Mouse (Mus musculus) limb, embryonic 10.5 days (tissue): Measurements from ENCODE around the gene Herc4. TPM values are rescaled to one million over a fixed set of nuclear protein-coding genes. Genes with fewer than 3 reads are reported as not detected.

Experiments used
- DNase-seq: peaks from one replicate; pipeline ENCODE4 v3.0.0-alpha.2; 2017; ENCODE audit warnings: low spot score
- H3K27ac ChIP-seq: fragments of 300-500 bp; sonication (generic); 2 replicates; pipeline ENCODE4 v1.5.1; 2016; ENCODE audit warnings: mild to moderate bottlenecking
- H3K27me3 ChIP-seq: fragments of 300-500 bp; sonication (generic); 2 replicates; pipeline ENCODE4 v1.6.1; 2016; ENCODE audit warnings: low read depth, mild to moderate bottlenecking; ENCODE audit not compliant: poor library complexity, severe bottlenecking
- H3K36me3 ChIP-seq: fragments of 300-500 bp; sonication (generic); 2 replicates; pipeline ENCODE4 v1.6.1; 2016; ENCODE audit warnings: mild to moderate bottlenecking, moderate library complexity
- H3K4me1 ChIP-seq: fragments of 300-500 bp; sonication (generic); 2 replicates; pipeline ENCODE4 v1.6.1; 2016
- H3K4me3 ChIP-seq: fragments of 300-500 bp; sonication (generic); 2 replicates; pipeline ENCODE4 v1.5.1; 2016; ENCODE audit warnings: mild to moderate bottlenecking, moderate library complexity
- H3K9me3 ChIP-seq: fragments of 300-500 bp; sonication (generic); replicated peaks from 2 replicates; pipeline ENCODE4 v1.6.1; 2016; ENCODE audit warnings: mild to moderate bottlenecking
- WGBS: fragments of 180-500 bp; shearing (Covaris S2); methylation state at CpG from one replicate; pipeline ENCODE4 v1.1.7; 2016; 5-methylcytosine and 5-hydroxymethylcytosine counted together
- polyA plus RNA-seq: library from polyadenylated mRNA; unstranded; fragments of >200 nt; fragmentation: Nextera tagmentation; extraction: Ambion mirVana; gene quantifications from 2 replicates; pipeline ENCODE4 v1.2.1, GENCODE M21; 2016

Gene Herc4
- 44.3 and 48.6 TPM in 2 replicates for polyA plus RNA-seq

DNA sequence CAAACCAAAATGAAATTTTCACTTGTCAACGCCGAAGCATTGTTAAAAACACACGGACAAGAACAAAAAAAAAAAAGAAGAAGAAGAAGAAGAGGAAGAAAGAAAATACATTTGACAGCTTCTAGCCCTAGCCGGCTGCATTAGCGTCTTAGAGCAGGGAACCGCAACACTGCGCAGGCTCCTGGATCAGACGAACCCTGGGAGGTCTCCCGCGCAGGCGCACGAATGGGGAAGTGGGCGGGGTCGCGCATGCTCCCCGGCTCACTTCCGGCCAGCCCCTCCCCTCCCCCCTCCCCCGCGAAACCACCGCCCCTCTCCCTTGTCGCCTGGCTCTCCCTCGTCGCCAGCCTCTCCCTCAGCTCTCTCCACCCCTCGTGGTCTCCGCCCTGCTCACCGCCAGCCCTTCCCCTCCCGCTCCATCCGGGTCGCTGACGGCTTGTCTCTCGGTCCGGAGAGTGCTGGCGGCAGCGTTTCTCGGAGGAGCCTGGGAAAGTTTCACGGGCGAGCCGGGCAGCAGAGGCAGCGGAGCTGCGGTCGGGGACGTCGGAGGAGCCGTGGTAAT lies at the start of gene Herc4:
Herc4 (plus strand) TSS at position 318 of the 562 bp plus-strand sequence.
- H3K36me3 ChIP-seq, result peaks cover 19% of the 10 kb centered on the region
- H3K4me1 ChIP-seq, result peaks cover 8% of the 10 kb centered on the region
- H3K9me3 ChIP-seq, result no peaks in the 10 kb centered on the region
- DNase-seq, result peak; percentile 99
- under 1% methylated on average over 44 of the region's 44 CpGs for WGBS
- H3K27ac ChIP-seq, result peak within 1 kb of the TSS; percentile 97
- H3K27me3 ChIP-seq, result no peaks in the 10 kb centered on the region
- H3K4me3 ChIP-seq, result peak within 1 kb of the TSS; percentile 97

DNA sequence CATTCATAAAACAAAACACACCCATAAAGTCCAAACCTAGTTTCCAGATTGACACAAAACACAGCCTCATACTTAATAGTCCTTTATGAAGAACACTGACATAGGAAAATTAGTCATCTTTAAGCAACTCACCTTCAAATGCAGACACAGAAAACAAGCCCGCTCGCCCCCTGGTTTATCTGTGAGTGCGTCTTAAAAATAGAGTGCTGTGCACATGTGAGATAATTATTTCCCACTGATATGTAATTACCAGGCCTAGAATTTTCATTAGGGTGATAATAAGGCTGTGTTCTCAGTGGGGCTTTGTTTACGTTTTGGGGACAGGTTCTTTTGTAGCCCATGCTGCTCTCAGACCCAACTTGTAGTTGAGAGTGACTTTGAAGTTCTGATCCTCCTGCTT lies 44.6 kb upstream of the Herc4 start:
- no peak for DNase-seq
- H3K4me3 ChIP-seq, result no peak overlapping the region
- no peaks in the 10 kb centered on the region for H3K27me3 ChIP-seq
- no peaks in the 10 kb centered on the region for H3K9me3 ChIP-seq
- H3K4me1 ChIP-seq, result no peaks in the 10 kb centered on the region
- no peak overlapping the region for H3K27ac ChIP-seq
- H3K36me3 ChIP-seq, result no peaks in the 10 kb centered on the region
- WGBS, result 83% methylated on average over 4 of the region's 4 CpGs

DNA sequence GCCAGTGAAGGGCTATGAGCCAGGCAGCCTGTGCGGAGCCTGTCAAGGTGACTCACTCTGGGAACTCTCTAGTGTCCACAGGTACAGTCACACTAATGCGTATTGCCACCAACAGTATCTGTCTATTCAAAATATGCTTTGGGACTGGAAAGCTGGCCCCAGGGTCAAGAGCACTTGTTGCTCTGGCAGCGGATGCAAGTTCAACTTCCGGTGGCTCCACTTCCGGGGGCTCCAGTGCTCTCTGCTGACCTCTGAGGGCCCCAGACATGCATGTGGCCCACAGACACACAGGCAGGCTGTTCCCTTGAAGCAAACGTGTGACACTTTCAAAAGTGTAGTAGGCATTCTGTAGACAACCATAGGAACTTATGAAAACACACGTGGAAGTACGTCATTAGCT lies 42.1 kb upstream of the Herc4 start:
- Histone ChIP-seq H3K36me3 (no peaks in the 10 kb centered on the region), H3K27me3 (no peaks in the 10 kb centered on the region), H3K9me3 (no peaks in the 10 kb centered on the region), H3K4me3 (no peak overlapping the region), H3K4me1 (no peaks in the 10 kb centered on the region), H3K27ac (no peak overlapping the region)
- WGBS, result 83% methylated on average over 8 of the region's 8 CpGs
- no peak for DNase-seq

DNA sequence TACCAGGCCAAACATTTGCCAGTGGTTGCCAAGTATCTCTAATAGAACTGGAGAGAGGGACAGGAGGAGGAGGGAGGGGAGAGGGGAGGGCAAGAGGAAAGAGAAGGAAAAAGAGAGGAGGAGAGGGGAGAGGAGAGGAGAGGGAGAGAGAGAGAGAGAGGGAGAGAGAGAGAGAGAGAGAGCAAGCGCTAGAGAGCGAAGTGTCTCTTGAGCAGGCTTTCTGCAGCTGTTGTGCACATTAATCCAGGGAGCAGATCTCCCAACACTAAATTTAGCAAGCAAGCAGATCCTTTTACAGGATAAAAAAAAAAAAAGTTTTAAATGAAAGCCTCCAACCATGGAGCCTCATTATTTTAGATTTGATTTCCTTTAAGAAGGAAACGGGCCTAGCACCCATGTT lies 40.6 kb upstream of the Herc4 start:
- H3K36me3 ChIP-seq, result no peaks in the 10 kb centered on the region
- no peaks in the 10 kb centered on the region for H3K4me1 ChIP-seq
- H3K27ac ChIP-seq, result no peak overlapping the region
- no peaks in the 10 kb centered on the region for H3K9me3 ChIP-seq
- no peaks in the 10 kb centered on the region for H3K27me3 ChIP-seq
- 79% methylated on average over 3 of the region's 3 CpGs for WGBS
- no peak overlapping the region for H3K4me3 ChIP-seq
- peak; percentile 18 for DNase-seq

DNA sequence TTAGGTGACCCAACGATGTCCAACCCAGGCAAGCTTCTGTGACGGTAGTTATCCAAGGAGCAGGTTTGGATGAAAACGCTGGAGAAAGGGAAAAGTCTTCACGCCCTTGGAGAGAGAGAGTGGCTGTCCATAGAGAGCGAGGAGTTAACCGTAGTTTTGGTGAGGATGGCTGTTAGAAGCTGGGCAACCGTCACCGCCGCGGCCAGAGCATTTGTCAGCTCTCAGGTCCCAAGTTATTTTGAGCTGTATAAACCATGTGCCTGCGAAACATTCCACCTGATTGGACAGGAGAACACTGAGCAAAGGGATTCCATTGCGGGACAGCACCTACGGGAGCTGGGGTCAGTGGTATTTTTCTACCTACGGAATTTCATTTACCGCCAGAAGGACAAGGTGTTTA lies 39.9 kb upstream of the Herc4 start, which contains the start of gene Mypn:
Mypn (minus strand) TSS at position 225 of the 400 bp plus-strand sequence.
- no peak within 1 kb of the TSS for H3K27ac ChIP-seq
- H3K27me3 ChIP-seq, result no peaks in the 10 kb centered on the region
- H3K36me3 ChIP-seq, result no peaks in the 10 kb centered on the region
- no peaks in the 10 kb centered on the region for H3K9me3 ChIP-seq
- DNase-seq, result peak; percentile 25
- WGBS, result 88% methylated on average over 15 of the region's 15 CpGs
- H3K4me3 ChIP-seq, result no peak within 1 kb of the TSS
- no peaks in the 10 kb centered on the region for H3K4me1 ChIP-seq

DNA sequence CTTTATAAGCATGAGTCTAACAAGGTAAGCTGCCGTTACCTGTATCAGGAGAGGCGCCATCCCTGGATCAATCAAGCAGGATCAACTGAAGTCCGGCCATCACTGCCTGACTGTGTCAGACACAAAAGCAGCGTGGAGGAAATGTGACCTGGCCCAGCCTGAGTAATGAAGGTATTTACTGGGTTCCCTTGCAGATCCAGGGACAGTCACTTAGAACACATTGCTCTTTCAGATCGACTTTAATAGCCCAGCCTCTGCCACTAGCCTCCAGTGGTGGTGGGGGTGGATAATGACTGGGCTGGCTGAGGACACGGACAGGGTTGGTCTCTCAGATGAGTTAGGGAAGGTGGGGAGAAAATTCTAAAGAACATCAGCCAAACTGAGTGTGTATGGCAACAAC lies 34.7 kb upstream of the Herc4 start:
- no peak for DNase-seq
- H3K4me1 ChIP-seq, result no peaks in the 10 kb centered on the region
- no peaks in the 10 kb centered on the region for H3K36me3 ChIP-seq
- 64% methylated on average over 6 of the region's 6 CpGs for WGBS
- H3K27me3 ChIP-seq, result no peaks in the 10 kb centered on the region
- no peaks in the 10 kb centered on the region for H3K9me3 ChIP-seq
- H3K27ac ChIP-seq, result no peak overlapping the region
- no peak overlapping the region for H3K4me3 ChIP-seq

DNA sequence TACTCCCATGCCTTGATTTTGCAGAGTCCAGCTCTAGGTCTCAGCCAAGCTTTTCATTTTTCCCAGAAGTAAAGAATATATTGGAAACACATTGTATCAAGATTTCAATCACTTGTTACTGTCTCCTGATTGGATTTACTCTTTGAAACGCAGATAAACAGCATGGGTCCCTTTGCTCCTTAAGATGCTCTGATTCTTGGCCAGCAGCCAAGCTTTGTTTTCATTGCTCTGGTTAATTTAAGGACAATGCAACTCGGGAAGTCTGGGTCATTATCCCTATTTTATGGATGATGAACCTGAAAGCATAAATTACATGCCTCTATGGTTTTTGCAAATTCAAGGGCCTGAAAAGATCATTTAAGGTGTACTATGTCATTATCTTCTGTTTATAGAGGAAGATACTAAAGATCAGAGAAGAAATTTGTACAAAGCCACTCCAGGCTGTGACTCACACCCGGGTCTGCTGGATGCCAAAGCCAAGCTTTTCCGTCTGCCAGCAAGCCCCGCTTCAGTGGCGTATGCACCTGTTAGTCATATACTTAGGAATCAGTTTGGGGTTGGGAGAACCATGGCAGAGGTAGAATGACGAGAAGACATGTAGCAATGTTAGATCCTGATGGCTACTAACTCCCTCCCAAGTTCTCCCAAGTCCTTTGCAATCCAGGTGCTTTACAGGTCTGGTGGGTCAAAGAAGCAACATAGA lies 22.4 kb upstream of the Herc4 start:
- Histone ChIP-seq H3K27me3 (no peaks in the 10 kb centered on the region), H3K4me3 (no peak overlapping the region), H3K27ac (no peak overlapping the region), H3K9me3 (no peaks in the 10 kb centered on the region), H3K36me3 (no peaks in the 10 kb centered on the region), H3K4me1 (no peaks in the 10 kb centered on the region)
- 85% methylated on average over 7 of the region's 7 CpGs for WGBS
- DNase-seq, result no peak

DNA sequence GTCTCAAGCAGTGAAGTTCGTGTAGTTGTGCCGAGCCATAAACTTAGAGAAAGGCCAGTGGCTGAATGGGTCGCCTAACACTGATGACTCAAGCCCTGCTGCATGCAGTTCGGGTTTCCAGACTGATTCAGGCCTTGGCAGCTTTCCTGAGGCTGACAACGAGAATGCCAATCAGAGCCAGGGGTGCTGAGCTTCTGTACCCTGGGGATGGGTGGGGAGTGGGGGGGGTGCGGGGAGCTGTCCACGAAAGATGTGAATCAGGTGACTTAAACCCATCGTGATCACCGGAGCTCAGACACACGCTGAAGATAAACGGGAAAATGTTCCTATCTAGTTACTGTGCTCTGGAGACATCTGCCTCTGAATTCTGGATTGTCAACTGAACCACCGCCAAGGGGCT lies 19.3 kb upstream of the Herc4 start:
- no peaks in the 10 kb centered on the region for H3K36me3 ChIP-seq
- no peak for DNase-seq

DNA sequence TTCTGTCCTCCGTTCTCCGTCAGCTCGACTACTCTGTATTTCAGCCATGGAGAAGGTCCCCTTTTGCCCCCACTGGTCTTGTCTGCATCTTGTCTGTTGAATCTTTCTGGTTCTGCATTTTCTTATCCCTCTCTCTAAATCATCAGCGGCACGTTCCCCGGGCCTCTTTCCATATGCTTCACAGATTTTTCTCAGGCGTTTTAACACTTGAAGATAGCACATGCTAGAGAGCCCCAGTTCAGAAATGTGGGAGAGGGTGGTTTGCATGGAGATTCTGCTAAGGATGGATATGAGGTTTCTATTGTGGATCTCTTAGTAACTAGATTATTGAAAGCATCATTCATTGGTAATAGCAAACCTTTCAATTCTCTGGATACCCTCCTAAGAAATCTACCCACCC lies 13.3 kb upstream of the Herc4 start:
- DNase-seq, result no peak
- 89% methylated on average over 7 of the region's 7 CpGs for WGBS
- no peaks in the 10 kb centered on the region for H3K36me3 ChIP-seq
- H3K4me1 ChIP-seq, result no peaks in the 10 kb centered on the region
- no peak overlapping the region for H3K4me3 ChIP-seq
- no peaks in the 10 kb centered on the region for H3K27me3 ChIP-seq
- H3K27ac ChIP-seq, result no peak overlapping the region
- no peaks in the 10 kb centered on the region for H3K9me3 ChIP-seq

More for the DNA sequence above, 19.3 kb upstream of the Herc4 start:
- Histone ChIP-seq H3K27me3 (no peaks in the 10 kb centered on the region), H3K4me3 (no peak overlapping the region), H3K9me3 (no peaks in the 10 kb centered on the region), H3K4me1 (no peaks in the 10 kb centered on the region), H3K27ac (no peak overlapping the region)
- 77% methylated on average over 12 of the region's 12 CpGs for WGBS

DNA sequence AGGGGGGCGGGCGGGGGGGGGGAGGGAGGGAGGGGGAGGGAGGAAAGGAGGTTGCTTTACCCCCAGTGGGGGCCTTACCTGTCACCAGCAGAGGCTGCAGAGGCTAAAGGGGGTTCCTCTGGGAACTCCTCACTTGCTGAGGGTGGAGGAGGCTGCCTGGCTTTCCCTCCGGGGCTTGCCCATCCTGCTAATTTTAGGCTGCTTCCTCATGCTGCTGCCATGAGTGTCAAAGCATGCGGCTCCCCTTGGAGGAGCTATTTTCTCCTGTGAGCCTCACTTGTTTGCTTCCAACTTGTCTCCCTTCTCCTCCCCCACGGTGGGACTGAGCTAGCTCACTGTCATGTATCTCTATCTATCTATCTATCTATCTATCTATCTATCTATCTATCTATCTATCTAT lies 12.8 kb upstream of the Herc4 start:
- H3K4me3 ChIP-seq, result no peak overlapping the region
- no peaks in the 10 kb centered on the region for H3K36me3 ChIP-seq
- no peak for DNase-seq
- no peak overlapping the region for H3K27ac ChIP-seq
- H3K9me3 ChIP-seq, result no peaks in the 10 kb centered on the region
- no peaks in the 10 kb centered on the region for H3K27me3 ChIP-seq
- H3K4me1 ChIP-seq, result no peaks in the 10 kb centered on the region
- WGBS, result 45% methylated on average over 4 of the region's 5 CpGs

DNA sequence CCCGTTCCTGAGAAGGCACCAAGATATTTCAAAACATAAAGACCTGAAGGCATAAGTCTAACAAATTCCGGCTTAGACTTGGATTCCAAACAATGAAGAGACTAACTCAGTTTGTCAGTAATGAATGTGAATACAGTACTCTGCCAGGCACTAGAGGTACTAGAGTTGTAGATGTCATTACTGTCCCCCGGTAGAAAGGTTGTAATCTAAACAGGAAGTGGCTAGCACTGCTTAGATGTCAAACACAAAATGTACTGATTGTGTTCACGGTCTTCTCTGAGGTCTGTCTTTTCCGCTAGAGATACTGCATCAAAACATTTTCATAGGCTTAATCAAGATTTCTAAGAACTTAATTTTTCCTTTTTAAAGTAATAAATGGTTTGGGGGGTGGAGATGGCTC lies 12.0 kb upstream of the Herc4 start:
- 85% methylated on average over 5 of the region's 5 CpGs for WGBS
- Histone ChIP-seq H3K4me1 (no peaks in the 10 kb centered on the region), H3K27me3 (no peaks in the 10 kb centered on the region), H3K27ac (no peak overlapping the region), H3K9me3 (no peaks in the 10 kb centered on the region), H3K36me3 (no peaks in the 10 kb centered on the region), H3K4me3 (no peak overlapping the region)
- no peak for DNase-seq

DNA sequence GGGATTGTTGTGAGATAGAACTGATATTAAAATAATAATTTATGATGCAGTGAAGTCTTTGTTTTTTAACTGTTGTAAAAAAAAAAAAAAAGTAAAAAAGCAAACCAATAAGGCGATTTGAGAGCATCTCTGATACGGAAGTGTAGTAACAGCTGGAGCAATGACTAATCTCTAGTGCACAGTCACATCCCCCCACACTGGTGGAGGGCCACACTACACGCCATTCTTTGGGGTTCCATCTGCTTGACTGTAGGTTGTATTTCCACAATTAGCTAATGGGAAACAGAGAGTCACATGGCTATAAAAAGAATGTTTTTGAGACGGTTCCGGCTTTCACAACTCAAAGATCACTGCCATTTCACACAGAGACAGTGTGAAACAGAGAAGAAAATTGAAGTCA lies 9.5 kb upstream of the Herc4 start:
- H3K4me3 ChIP-seq, result no peak overlapping the region
- 88% methylated on average over 5 of the region's 5 CpGs for WGBS
- no peak overlapping the region for H3K27ac ChIP-seq
- H3K4me1 ChIP-seq, result no peaks in the 10 kb centered on the region
- no peaks in the 10 kb centered on the region for H3K9me3 ChIP-seq
- no peak for DNase-seq
- no peaks in the 10 kb centered on the region for H3K36me3 ChIP-seq
- H3K27me3 ChIP-seq, result no peaks in the 10 kb centered on the region

DNA sequence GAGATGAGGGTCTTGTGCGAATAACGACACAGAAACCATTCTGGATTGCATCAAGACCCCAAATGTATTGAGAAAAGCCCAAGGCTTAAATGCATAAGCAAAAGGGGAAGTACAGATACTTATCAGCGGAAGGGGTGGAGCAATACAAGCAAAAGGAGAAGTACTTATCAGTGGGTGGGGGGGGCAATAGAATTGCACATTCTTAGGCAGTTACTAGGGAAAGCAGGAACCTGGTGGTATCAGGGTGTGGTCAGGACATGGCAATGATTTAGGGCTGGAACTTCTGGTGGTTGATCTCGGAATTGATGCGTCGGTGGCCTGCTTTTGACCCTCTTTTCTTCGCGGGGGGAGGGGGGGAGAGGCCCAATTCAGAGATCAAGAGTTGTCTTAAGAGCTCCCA lies 7.7 kb upstream of the Herc4 start:
- 84% methylated on average over 8 of the region's 8 CpGs for WGBS
- DNase-seq, result no peak
- H3K27ac ChIP-seq, result no peak overlapping the region
- no peaks in the 10 kb centered on the region for H3K4me1 ChIP-seq
- no peaks in the 10 kb centered on the region for H3K27me3 ChIP-seq
- no peaks in the 10 kb centered on the region for H3K9me3 ChIP-seq
- no peaks in the 10 kb centered on the region for H3K36me3 ChIP-seq
- no peak overlapping the region for H3K4me3 ChIP-seq

DNA sequence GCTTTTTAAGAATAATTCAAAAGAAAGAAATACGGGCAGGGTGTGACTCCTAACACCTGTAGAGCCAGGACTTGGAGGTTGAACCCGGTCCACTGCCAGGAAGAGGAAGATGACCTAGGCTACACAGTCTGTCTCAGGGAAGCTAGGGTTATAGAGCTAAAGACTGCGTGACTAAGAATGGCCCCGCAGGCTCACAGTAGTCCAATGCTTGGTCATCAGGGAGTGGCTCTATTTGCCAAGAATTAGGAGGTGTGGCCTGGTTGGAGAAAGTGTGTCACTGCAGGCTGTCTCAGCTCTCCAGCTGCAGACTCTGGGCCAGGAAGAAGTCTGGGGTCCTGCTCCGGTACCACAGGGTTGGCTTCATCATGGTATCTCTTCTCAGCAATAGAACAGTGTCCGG lies 6.9 kb upstream of the Herc4 start:
- H3K4me1 ChIP-seq, result no peaks in the 10 kb centered on the region
- no peaks in the 10 kb centered on the region for H3K36me3 ChIP-seq
- no peak overlapping the region for H3K4me3 ChIP-seq
- 94% methylated on average over 6 of the region's 6 CpGs for WGBS
- DNase-seq, result no peak
- no peaks in the 10 kb centered on the region for H3K27me3 ChIP-seq
- H3K9me3 ChIP-seq, result no peaks in the 10 kb centered on the region
- H3K27ac ChIP-seq, result no peak overlapping the region
